Mouse (Mus musculus) MEL (cell line): Measurements from ENCODE around the gene Cenpl. TPM values are rescaled to one million over a fixed set of nuclear protein-coding genes. Genes with fewer than 3 reads are reported as not detected.

ENCODE experiments used
- DNase-seq: peaks from one replicate; pipeline ENCODE4 v3.0.0; 2011; ENCODE audit warnings: low read depth, low spot score
- H3K27ac ChIP-seq: 2 replicates; pipeline ENCODE4 v1.5.1; 2012; ENCODE audit warnings: low read depth, mild to moderate bottlenecking, control low read depth, low read length, moderate library complexity; ENCODE audit not compliant: control insufficient read depth
- H3K27me3 ChIP-seq, 2 experiments: fragments of 150-350 bp in 1 of 2; sonication (generic) in 1 of 2; 2 replicates each; pipeline ENCODE4 v1.6.1; 2012; ENCODE audit warnings: low read length in 2 of 2, mild to moderate bottlenecking in 2 of 2, improper control_type of control experiment in 1 of 2, moderate library complexity in 1 of 2; ENCODE audit not compliant: insufficient read depth in 2 of 2, control insufficient read depth in 1 of 2
- H3K36me3 ChIP-seq, 2 experiments: 2 replicates each; pipeline ENCODE4 v1.6.1; 2012 to 2014; ENCODE audit warnings: low read length in 2 of 2, improper control_type of control experiment in 1 of 2, inconsistent platforms in 1 of 2, mild to moderate bottlenecking in 1 of 2; ENCODE audit not compliant: insufficient read depth in 2 of 2, control insufficient read depth in 1 of 2
- H3K4me1 ChIP-seq, 2 experiments: fragments of 150-350 bp in 1 of 2; sonication (generic) in 1 of 2; 2 replicates each; pipeline ENCODE4 v1.6.1; 2012; ENCODE audit warnings: low read length in 2 of 2, improper control_type of control experiment in 1 of 2, mild to moderate bottlenecking in 1 of 2; ENCODE audit not compliant: insufficient read depth in 2 of 2, control insufficient read depth in 1 of 2
- H3K4me3 ChIP-seq, 2 experiments: fragments of 150-350 bp in 1 of 2; sonication (generic) in 1 of 2; 2 replicates each; pipeline ENCODE4 v1.5.1; 2012; ENCODE audit warnings: low read depth in 2 of 2, low read length in 2 of 2, mild to moderate bottlenecking in 2 of 2, moderate library complexity in 2 of 2, control low read depth in 1 of 2, improper control_type of control experiment in 1 of 2; ENCODE audit not compliant: control insufficient read depth in 1 of 2, insufficient read depth in 1 of 2
- H3K79me2 ChIP-seq: 2 replicates; pipeline ENCODE4 v1.6.1; 2012; ENCODE audit warnings: mild to moderate bottlenecking, low read length, moderate library complexity; ENCODE audit not compliant: control insufficient read depth, poor library complexity, insufficient read depth
- H3K9ac ChIP-seq: 2 replicates; pipeline ENCODE4 v1.6.1; 2012; ENCODE audit warnings: low read depth, mild to moderate bottlenecking, control low read depth, low read length, moderate library complexity; ENCODE audit not compliant: control insufficient read depth, poor library complexity, severe bottlenecking
- H3K9me3 ChIP-seq: fragments of 150-350 bp; sonication (generic); replicated peaks from 2 replicates; pipeline ENCODE4 v1.6.1; 2012; ENCODE audit warnings: mild to moderate bottlenecking, low read length, improper control_type of control experiment, moderate library complexity; ENCODE audit not compliant: insufficient read depth
- CHD1 ChIP-seq: IDR thresholded peaks from 2 replicates; pipeline ENCODE4 v1.6.1; 2012; ENCODE audit warnings: low read depth, mild to moderate bottlenecking, inconsistent platforms, low read length, improper control_type of control experiment
- CTCF ChIP-seq, 3 experiments: IDR thresholded peaks in 2 of 3; conservative IDR thresholded peaks in 1 of 3; 2 replicates each; pipeline ENCODE4 v1.5.1; 2011 to 2012; ENCODE audit warnings: low read length in 3 of 3, low read depth in 2 of 3, mild to moderate bottlenecking in 2 of 3, improper control_type of control experiment in 1 of 3, inconsistent platforms in 1 of 3, mixed read lengths in 1 of 3, moderate library complexity in 1 of 3; ENCODE audit not compliant: control insufficient read depth in 1 of 3, insufficient read depth in 1 of 3, poor library complexity in 1 of 3, severe bottlenecking in 1 of 3
- ELF1 ChIP-seq: IDR thresholded peaks from 2 replicates; pipeline ENCODE4 v1.6.1; 2014; ENCODE audit warnings: low read depth, mild to moderate bottlenecking, inconsistent platforms, low read length, improper control_type of control experiment, moderate library complexity
- ETS1 ChIP-seq: IDR thresholded peaks from 2 replicates; pipeline ENCODE4 v1.6.1; 2012; ENCODE audit warnings: low read depth, mild to moderate bottlenecking, inconsistent platforms, low read length, improper control_type of control experiment, moderate library complexity
- GABPA ChIP-seq: IDR thresholded peaks from 2 replicates; pipeline ENCODE4 v1.6.1; 2012; ENCODE audit warnings: low read depth, mild to moderate bottlenecking, inconsistent platforms, low read length, improper control_type of control experiment, moderate library complexity
- GATA1 ChIP-seq: IDR thresholded peaks from 2 replicates; pipeline ENCODE4 v1.6.1; 2011; ENCODE audit warnings: low read depth, low read length, improper control_type of control experiment
- HCFC1 ChIP-seq: IDR thresholded peaks from 2 replicates; pipeline ENCODE4 v1.6.1; 2012; ENCODE audit warnings: low read depth, mild to moderate bottlenecking, inconsistent platforms, low read length, improper control_type of control experiment, moderate library complexity
- MAFK ChIP-seq: IDR thresholded peaks from 2 replicates; pipeline ENCODE4 v1.6.1; 2011; ENCODE audit warnings: low read depth, mild to moderate bottlenecking, low read length, improper control_type of control experiment, borderline replicate concordance
- MYB ChIP-seq: IDR thresholded peaks from 2 replicates; pipeline ENCODE4 v1.6.1; 2011; ENCODE audit warnings: mild to moderate bottlenecking, low read depth, low read length, improper control_type of control experiment
- MYC ChIP-seq: IDR thresholded peaks from 2 replicates; pipeline ENCODE4 v1.6.1; 2011; ENCODE audit warnings: low read depth, mild to moderate bottlenecking, low read length, improper control_type of control experiment, moderate library complexity
- NELFE ChIP-seq: IDR thresholded peaks from 2 replicates; pipeline ENCODE4 v1.6.1; 2011; ENCODE audit warnings: low read depth, low read length, improper control_type of control experiment
- POLR2A ChIP-seq, 2 experiments: IDR thresholded peaks; 2 replicates each; pipeline ENCODE4 v1.6.1; 2011 to 2012; ENCODE audit warnings: low read length in 2 of 2, mild to moderate bottlenecking in 2 of 2, control low read depth in 1 of 2, improper control_type of control experiment in 1 of 2, low read depth in 1 of 2, moderate library complexity in 1 of 2; ENCODE audit not compliant: control insufficient read depth in 1 of 2, insufficient read depth in 1 of 2, poor library complexity in 1 of 2
- POLR2AphosphoS5 ChIP-seq: IDR thresholded peaks from 2 replicates; pipeline ENCODE4 v1.6.1; 2012; ENCODE audit warnings: low read depth, borderline replicate concordance, mild to moderate bottlenecking, inconsistent platforms, low read length, moderate library complexity, mixed read lengths
- RCOR1 ChIP-seq: IDR thresholded peaks from 2 replicates; pipeline ENCODE4 v1.6.1; 2012; ENCODE audit warnings: low read depth, mild to moderate bottlenecking, inconsistent platforms, low read length, improper control_type of control experiment
- SMC3 ChIP-seq: IDR thresholded peaks from 2 replicates; pipeline ENCODE4 v1.6.1; 2011; ENCODE audit warnings: low read depth, low read length, improper control_type of control experiment
- TAL1 ChIP-seq: IDR thresholded peaks from 2 replicates; pipeline ENCODE4 v1.6.1; 2012; ENCODE audit warnings: mild to moderate bottlenecking, inconsistent platforms, low read length, moderate library complexity, mixed read lengths
- TCF12 ChIP-seq: IDR thresholded peaks from 2 replicates; pipeline ENCODE4 v1.6.1; 2014; ENCODE audit warnings: low read depth, mild to moderate bottlenecking, inconsistent platforms, low read length, improper control_type of control experiment, moderate library complexity
- UBTF ChIP-seq: IDR thresholded peaks from 2 replicates; pipeline ENCODE4 v1.6.1; 2012; ENCODE audit warnings: low read depth, mild to moderate bottlenecking, inconsistent platforms, low read length, improper control_type of control experiment, moderate library complexity, borderline replicate concordance; ENCODE audit not compliant: insufficient read depth
- USF2 ChIP-seq, 2 experiments: IDR thresholded peaks; 2 replicates each; pipeline ENCODE4 v1.6.1; 2011 to 2012; ENCODE audit warnings: improper control_type of control experiment in 2 of 2, low read length in 2 of 2, borderline replicate concordance in 1 of 2, inconsistent platforms in 1 of 2, low read depth in 1 of 2, mild to moderate bottlenecking in 1 of 2; ENCODE audit not compliant: insufficient read depth in 1 of 2
- ZC3H11A ChIP-seq: IDR thresholded peaks from 2 replicates; pipeline ENCODE4 v1.6.1; 2012; ENCODE audit warnings: low read depth, mild to moderate bottlenecking, inconsistent platforms, low read length, improper control_type of control experiment
- ZNF384 ChIP-seq: IDR thresholded peaks from 2 replicates; pipeline ENCODE4 v1.6.1; 2012; ENCODE audit warnings: low read depth, mild to moderate bottlenecking, inconsistent platforms, low read length, improper control_type of control experiment
- polyA plus RNA-seq, 2 experiments: library from polyadenylated mRNA; stranded (reverse) in 1 of 2; unstranded in 1 of 2; fragments of >175 nt in 1 of 2; fragments of >200 nt in 1 of 2; gene quantifications; 2 replicates each; pipeline versions ENCODE4 v1.2.1 to v1.2.4; 2012; ENCODE audit warnings: low replicate concordance in 2 of 2, low read depth in 1 of 2; ENCODE audit not compliant: insufficient read length in 2 of 2, insufficient read depth in 1 of 2, missing spikeins in 1 of 2
- total RNA-seq: library from RNA; depleted of rRNA; stranded (reverse); fragments of 300-350 nt; gene quantifications from 2 replicates; pipeline ENCODE4 v1.2.3, GENCODE M21; 2012

Gene Cenpl
- total and polyA plus RNA-seq, 3 experiments, result 6.2 to 16.9 TPM; not detected in 1

DNA sequence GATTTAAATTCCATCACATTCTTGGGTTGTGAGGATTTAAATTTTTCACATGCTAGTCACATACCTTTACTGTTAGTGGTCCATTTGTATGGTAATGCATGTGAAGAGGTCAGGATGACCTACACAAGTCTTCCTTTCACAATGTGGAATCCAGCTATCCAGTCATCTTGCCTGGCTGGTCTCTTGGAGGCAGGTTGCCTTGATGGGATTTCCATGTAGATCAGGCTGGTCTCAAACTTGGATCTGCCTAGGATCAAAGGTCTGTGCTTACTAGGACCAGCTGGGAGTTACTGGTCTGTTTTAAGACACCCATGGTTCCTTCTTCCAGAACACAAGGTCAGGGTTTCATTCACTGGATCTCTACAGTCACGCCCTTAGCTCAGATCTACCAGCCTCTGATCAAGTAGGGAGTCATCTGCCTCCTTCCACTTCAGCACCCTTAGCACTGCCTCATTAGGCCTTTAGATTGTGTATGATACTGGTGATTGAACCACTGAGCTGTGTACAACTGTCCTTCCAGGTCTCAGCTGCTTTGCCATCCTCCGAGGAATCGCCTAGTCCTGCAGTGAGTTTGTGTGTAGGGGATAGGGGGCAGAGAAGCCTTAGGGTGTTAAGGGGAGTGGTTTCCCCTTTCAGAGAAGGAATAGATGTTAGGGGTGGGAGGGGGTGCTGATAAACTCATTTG lies 30.6 kb upstream of the Cenpl start:
- TF ChIP-seq NELFE (no peak), ETS1 (no peak), UBTF (0 out of 2 replicates have a peak, but pooled peaks have one; percentile 25), POLR2AphosphoS5 (peak; percentile 92; the same call in 1 of the 2 replicates), POLR2A (IDR thresholded peaks at IDR 0.05; ENCODE audit: control insufficient read depth in 1 of 2, insufficient read depth in 1 of 2, low read depth in 1 of 2, low read length in 2 of 2, poor library complexity in 1 of 2) (peak; percentile 71 to 91)
- TF ChIP-seq, all 39 proteins: peak for 3
- Histone ChIP-seq H3K79me2 (peaks cover 28% of the 10 kb centered on the region), H3K27me3 (no peaks in the 10 kb centered on the region), H3K4me1 (0 out of 4 replicates have a peak, but pooled peaks cover 0 to 2% of the 10 kb centered on the region in 2 experiments), H3K4me3 (no peak overlapping the region), H3K9ac (no peak overlapping the region), H3K27ac (peak overlapping the region; percentile 67), H3K9me3 (no peaks in the 10 kb centered on the region), H3K36me3 (peaks cover 2 to 27% of the 10 kb centered on the region in 2 experiments)
- DNase-seq, result peak; percentile 95

DNA sequence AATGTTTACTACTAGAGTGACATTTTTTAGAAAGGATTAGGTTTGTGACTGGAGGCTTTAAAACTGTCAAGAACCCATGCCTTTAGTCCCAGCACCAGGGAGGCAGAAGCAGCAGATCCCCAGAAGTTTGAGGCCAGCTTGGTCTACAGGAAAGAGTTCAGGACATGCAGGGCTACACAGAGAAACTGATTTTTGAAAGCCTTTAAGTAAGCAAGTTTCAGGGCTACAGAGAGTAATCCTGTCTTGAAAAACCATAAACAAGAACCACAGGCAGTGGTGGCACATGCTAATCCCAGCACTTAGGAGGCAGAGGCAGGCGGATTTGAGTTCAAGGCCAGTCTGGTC lies 30.1 kb upstream of the Cenpl start:
- Histone ChIP-seq H3K4me1 (0 out of 4 replicates have a peak, but pooled peaks cover 0 to 2% of the 10 kb centered on the region in 2 experiments), H3K9ac (peak overlapping the region; percentile 7; the same call in 1 of the 2 replicates), H3K4me3 (no peak overlapping the region), H3K27ac (peak overlapping the region; percentile 67), H3K36me3 (peaks cover 2 to 27% of the 10 kb centered on the region in 2 experiments), H3K9me3 (no peaks in the 10 kb centered on the region), H3K79me2 (peaks cover 24% of the 10 kb centered on the region), H3K27me3 (no peaks in the 10 kb centered on the region)
- TF ChIP-seq SMC3 (no peak), TCF12 (no peak), MAFK (no peak), GATA1 (no peak), ZNF384 (no peak), MYC (no peak), NELFE (no peak), POLR2AphosphoS5 (no peak), CHD1 (no peak), MYB (no peak), RCOR1 (no peak), GABPA (no peak), HCFC1 (no peak), ELF1 (no peak), CTCF (IDR thresholded peaks at IDR 0.05 in 2 of 3, conservative IDR thresholded peaks at IDR 0.05 in 1 of 3; ENCODE audit: control insufficient read depth in 1 of 3, insufficient read depth in 1 of 3, low read depth in 2 of 3, low read length in 3 of 3, poor library complexity in 1 of 3, severe bottlenecking in 1 of 3) (no peak), TAL1 (no peak), ZC3H11A (no peak), POLR2A (IDR thresholded peaks at IDR 0.05; ENCODE audit: control insufficient read depth in 1 of 2, insufficient read depth in 1 of 2, low read depth in 1 of 2, low read length in 2 of 2, poor library complexity in 1 of 2) (no peak), USF2 (IDR thresholded peaks at IDR 0.05; ENCODE audit: borderline replicate concordance in 1 of 2, insufficient read depth in 1 of 2, low read depth in 1 of 2, low read length in 2 of 2) (no peak)
- peak; percentile 89 for DNase-seq
